Mouse (Mus musculus) adrenal gland, postnatal 36 days (tissue): Measurements from ENCODE around the gene Mrfap1. TPM values are rescaled to one million over a fixed set of nuclear protein-coding genes. Genes with fewer than 3 reads are reported as not detected.

Experiments used
- DNase-seq, 2 experiments: peaks; one replicate each; pipeline ENCODE4 v3.0.0; 2021; ENCODE audit warnings: mixed read lengths in 1 of 2
- long read RNA-seq, 2 experiments: library from polyadenylated mRNA; stranded (forward); transcript quantifications; one replicate each; pipeline ENCODE4 v2.0.0; 2021; ENCODE audit warnings: borderline sequencing depth in 2 of 2
- total RNA-seq, 2 experiments: library from RNA; stranded (reverse); gene quantifications; 2 replicates each; pipeline ENCODE4 v1.2.3; 2021

The Mrfap1 gene
- 100 to 1,000 TPM; 671 to 795 TPM for total RNA-seq
- long read RNA-seq, experiment 1, transcript Mrfap1-201 (2 exons, 1,648 nt) = major isoform, 849 of 893 reads
- long read RNA-seq, experiment 1, partial matches to known transcripts = 0 of 893 reads
- long read RNA-seq, experiment 1, other reads (novel, unspliced or antisense) = 44 of 893 reads
- long read RNA-seq, experiment 2, transcript Mrfap1-201 (2 exons, 1,648 nt) = major isoform, 283 of 308 reads
- long read RNA-seq, experiment 2, partial matches to known transcripts = 0 of 308 reads
- long read RNA-seq, experiment 2, other reads (novel, unspliced or antisense) = 25 of 308 reads

DNA sequence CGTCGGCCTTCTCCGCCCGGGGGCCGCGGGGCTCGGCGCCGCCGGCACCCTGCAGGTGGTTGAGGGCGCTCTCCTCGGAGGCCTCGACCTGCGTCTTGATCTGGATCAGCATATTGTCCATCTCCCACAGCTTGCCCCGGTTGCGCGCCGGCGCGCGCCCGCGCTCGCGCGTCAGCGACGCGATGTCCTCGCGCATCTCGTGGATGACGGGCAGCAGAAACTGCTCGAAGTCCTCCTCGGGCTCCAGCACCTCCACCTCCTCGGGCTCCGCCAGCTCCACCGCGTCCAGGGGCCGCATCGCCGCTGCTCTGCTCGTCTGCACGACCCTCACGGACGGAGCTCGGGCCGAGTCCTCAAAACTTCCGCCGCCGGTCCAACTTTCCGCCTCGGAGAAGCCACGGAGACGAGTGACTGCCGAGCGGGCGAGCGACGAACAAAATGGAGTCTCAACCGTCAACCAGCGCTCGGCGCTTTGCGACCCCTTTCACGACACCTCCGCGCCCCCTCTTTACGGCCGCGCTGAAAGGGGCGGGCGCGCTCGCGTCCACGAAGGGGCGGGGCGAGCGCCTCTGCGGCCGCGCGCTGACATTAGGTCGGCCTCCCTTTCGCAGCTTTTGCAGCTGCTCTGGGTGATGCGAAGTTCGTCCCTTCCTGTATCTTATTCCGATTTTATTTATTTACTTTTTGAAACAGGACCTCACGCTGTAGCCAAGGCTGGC, at the start of gene Mrfap1:
Gene Mrfap1, minus strand, starts transcription at position 477 of the 719 bp plus-strand sequence.
- peak; percentile 94 to 96 for DNase-seq

DNA sequence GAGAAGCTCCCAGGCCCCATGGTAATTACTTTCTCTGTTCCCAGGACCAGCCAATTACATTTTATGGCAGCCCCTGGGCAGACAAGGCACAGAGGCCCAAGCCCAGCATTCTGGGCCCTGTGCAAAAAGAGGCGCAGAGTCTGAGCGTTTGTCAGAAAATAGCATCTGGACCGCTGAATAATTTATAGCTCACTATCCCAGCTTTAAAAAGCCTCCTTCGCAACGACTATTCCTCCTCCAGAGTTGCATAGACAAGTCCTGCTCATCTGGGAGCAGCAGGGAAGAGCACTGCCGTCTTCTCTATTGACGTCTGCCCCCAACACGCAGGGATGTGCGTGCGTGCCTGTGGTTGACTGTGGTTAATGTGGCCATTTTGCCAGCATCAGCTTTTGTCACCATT, 47.9 kb upstream of the Mrfap1 start:
- no peak for DNase-seq

DNA sequence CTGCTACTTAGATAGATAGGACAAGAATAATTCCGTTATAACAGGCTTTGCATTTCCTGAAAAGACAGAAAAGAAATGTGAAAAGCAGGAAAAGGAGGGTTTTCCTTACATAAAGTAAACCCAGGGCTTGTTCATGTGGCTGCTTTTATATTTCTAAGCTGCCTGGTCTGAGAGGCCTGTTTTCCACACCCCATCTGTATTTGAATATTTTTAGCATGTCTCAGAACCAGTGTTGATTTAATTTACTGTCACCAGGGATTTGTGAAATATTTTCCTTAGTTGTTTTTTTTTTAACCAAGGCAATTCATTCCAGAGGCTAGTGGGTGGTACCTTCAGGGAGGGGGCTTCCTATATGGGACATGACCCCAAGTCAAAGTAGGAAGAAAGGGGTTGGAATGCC, 45.1 kb upstream of the Mrfap1 start:
- DNase-seq = no peak

DNA sequence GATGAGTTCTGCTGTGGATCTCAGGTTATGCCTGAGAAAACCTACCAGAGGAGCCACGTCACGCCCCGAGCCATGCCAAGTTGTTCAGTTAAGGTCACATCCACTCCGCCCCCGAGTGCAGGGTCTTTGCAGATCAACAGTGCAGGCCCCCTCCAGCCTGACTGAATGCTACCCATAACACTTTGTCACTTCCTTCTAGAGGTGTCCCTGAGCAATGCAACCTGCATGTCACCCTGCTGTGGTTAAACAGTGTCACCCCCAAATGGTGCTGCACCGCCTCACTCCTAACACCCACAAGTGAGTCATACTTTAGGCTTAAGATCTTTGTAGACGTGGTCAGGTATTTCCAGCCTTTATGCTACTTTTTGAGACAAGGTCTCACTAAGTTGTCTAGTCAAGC, 43.5 kb upstream of the Mrfap1 start:
- DNase-seq = no peak

DNA sequence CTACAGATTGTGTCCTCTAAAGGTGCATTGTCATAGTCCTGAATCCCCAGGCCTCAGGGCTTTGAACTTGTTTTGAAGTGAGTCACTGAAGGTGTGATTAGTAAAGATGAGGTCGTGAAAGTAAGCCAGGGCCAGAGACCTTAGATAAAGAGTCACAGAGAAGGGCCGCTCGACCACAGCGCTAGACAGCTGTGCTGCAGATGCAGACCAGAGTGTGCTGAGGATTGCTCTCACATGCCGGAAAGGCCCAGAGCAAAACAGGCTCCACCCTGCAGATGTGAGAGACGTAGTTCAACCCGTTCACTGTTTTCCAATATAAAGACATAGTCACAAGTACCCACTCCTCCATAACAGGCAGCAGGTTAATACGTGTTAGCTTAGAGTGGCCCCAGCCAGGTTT, 43.0 kb upstream of the Mrfap1 start:
- no peak for DNase-seq

DNA sequence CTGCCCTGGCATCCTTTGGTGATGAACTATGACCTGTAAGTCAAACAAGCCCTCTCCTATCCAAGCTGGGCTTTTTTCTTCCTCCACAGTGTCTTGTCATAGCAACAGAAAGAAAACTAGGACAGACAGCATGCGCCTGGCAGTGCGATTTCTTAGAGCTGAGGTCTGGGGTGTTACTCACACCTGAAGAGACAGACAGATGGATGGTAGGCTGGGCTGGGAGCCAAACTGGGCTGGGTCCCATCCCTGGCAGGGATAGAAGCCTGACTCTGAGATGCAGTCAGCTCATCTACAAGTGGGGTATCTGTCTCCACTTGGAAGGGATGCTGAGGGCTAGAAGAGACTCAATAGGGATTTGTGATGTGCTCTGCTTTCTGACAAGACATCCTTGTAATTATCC, 42.5 kb upstream of the Mrfap1 start:
- DNase-seq = no peak

DNA sequence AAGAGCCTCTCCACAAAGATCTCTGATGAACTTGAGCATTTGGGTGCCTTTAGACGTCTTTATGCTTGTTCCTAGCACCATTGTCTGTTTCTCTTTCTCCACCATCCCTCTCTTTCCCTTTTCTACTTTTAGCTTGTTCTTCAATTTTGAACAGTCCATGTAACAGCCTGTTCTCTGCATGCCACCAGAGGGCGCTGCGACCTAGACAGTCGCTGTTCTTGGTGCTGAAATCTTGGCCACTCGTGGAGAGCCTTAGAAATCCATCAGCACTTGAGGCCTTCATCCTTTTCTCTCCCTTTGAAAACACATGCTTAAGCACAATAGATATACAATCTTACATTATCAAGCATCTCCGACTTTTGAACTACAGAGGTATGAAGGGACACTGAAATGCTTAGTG, 39.4 kb upstream of the Mrfap1 start:
- peak; percentile 80 to 82 for DNase-seq

DNA sequence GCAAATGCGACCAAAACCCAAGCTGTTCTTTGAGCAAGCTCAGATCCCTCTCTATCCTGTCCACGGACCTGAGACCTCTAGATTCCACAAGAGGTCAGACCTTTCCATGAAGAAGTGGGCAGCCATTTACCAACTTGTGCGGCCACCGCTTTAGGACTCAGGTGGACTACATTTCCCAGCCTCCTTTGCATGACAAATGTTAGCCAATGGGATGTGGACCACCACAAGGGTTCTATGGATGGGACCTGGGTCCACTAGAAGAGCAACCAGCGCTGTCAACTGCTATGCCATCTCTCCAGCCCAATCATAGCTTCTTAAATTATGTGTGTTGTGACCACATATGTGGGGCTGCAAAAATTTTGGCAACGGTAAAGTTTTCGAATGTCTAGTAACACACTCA, 34.7 kb upstream of the Mrfap1 start:
- DNase-seq = peak; percentile 21 to 28

DNA sequence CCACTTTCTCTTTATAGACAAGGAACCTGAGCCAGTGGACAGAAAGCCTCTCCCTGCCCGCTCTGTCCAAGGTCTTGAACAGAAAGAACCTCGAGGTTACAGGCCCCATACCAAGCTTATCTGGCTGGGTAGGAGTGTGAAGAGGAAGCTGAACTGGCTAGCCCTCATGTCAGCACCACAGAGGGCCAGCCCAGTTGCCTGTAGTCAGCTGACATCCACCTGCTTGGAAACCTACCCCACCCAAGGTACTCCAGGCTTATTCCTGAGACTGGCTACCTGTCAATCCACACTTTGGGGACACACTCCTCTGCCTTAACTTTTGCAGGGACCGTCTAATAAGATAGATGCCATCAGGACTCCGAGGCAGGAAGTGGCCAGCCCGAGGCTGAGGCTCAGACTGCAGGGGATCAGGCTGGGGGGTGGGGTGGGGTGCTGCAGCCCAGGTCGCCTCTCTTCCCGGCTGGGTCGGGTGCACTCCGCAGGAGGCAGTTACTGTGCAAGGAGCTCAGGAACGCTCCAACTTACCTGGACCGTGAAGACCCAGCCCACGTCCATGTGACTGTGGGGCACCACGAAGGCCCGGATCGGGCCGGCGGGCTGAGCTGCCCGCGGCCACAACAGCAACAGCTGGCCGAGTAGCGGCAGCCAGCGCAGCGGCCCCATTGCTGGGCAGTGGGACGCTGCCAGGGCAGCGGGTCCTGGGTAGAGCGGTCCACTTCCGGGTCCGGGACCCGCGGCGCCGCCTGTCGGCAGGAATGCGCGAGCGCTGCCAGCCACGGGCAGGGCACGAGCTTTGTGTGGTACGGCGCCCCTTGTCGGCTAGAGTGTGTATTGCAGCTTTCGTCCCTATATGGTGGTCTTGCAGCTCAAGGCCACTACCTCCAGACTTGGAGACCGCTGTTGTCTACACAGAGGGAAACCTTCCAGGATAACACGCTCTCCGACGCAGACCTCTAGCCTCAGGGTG, 33.6 kb upstream of the Mrfap1 start, which contains the start of gene Man2b2:
Gene Man2b2, minus strand, starts transcription at position 741 of the 967 bp plus-strand sequence.
- DNase-seq = peak; percentile 93 to 96

DNA sequence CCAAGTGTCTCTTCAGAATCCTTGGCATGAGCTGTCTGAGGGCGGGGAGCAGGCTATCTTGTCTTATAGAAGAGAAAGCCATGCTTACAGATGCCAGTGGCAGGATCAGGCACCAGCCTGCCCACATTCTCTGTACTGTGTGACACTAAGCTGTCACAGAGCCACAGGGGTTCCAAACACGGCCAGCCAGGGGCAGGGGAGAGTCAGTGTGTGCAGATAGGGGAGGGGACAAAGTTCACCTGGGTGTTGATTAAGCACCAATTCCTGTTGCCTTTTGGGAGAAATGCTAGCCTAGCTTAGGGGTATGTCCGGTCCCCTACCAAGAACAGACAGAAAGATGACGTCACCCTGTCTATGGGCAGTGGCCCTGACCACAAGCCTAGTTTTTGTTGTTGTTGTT, 32.5 kb upstream of the Mrfap1 start:
- DNase-seq = no peak

DNA sequence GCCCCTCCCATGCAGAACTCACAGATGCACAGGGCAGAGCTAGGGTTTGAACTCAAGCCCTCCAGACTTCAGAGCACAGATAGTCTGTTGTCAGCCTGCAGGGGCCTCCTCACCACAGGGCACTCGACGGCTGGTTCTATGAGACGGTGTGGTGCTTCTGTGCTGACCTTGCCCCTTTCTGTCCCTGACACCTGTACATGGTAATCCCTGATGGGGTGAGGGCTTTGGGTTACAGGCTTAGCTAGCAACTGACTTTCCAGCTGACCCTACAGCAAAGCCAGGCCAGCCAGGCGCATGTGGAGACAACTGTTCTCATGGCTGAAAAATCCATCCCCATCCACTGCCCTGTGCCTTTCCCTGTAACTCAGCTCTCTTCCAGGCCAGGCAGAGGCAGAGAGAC, 26.3 kb upstream of the Mrfap1 start:
- DNase-seq = no peak

DNA sequence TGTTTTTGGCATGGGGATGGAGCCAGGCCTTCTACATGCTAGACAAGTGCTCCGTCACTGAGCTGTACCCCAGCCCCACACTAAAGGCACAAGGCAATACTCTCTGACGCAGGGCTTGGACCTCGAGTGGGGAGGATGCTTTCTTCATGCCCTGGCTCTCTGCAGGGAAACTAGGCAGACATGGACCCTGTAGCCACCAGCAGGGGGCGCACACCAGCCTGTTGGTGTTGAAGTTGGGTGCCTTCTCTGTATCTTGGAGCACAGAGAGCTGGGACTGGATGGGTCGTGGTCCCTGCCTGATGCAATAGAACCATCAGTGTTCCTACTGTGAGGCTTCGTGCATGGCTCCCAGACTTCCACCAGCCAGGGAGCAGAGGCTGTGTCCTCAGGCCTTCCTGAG, 23.6 kb upstream of the Mrfap1 start:
- peak; percentile 60 to 73 for DNase-seq

DNA sequence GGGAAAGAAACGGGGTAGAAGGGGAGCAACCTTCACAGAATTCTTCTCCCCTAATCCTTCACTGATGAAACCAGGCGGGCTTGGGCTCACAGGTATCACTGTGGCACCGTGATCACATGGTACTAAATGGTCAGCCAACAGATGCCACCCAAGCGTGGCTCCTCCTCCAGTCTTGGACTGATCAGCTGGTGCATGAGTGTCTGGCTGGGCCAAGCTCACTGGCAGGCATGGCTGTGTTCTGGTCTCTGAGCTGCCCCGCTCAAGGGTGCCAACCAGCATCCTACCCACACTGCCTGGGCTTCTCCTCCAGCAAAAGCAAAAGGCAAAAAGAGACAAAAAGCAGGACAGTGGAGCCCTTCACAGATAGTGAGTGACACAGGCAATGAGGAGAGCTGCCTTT, 23.2 kb upstream of the Mrfap1 start:
- DNase-seq = no peak

DNA sequence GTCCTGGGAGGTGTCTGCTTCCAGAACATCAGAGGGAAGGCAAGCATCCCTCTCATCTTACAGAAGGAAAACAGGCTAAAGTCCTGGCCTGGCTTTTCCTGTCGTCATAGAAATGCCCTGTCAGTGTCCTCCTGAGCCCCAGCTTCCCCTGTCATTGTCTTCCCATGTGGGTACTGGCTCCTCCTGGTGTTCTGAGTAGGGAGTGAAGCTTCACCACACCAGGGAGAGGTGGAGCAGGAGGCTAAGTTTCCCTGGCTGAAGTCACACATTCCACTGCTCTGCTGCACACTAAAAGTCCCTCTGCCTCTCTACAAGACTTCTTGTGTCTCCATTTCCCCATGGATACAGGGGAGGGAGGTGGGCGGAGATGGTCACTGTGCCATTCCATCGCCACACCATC, 21.2 kb upstream of the Mrfap1 start:
- no peak for DNase-seq

DNA sequence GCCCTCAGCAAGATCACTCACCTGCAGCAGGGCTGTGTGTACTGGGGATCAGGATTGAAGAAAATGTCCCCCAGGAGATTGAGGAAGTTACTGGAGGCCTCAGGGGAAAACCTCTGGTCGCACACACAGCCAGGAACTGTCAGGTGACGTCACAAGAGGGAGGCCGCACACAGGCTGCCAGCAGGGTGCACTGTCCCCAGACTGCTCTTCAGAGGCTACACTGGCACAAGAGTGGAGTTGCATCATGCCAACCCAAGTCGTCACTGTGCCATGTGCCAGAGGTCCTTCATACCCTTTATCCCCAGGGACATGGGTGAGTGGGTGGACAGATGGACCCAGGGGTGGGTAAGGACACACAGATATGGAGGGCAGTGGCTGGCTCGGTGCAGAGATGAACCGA, 18.0 kb upstream of the Mrfap1 start:
- DNase-seq = peak; percentile 26 to 49

DNA sequence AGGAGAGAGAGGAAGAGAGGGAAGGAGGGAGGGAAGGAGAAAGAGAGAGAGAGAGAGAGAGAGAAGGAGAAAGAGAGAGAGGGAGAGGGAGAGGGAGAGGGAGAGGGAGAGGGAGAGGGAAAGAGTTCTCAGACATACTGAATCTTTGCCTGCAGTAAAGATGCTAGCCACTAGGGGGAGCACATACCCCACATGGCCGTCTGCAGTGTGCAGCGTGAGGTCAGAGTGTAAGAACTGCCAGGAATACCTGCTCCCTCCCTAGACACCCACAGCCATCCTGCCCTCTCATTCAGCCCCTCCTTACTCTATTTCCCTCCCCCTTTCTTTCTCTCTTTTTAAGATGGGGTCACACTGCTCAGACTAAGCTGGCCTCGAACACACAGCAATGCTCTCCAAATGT, 14.8 kb upstream of the Mrfap1 start:
- peak; percentile 64 to 74 for DNase-seq

DNA sequence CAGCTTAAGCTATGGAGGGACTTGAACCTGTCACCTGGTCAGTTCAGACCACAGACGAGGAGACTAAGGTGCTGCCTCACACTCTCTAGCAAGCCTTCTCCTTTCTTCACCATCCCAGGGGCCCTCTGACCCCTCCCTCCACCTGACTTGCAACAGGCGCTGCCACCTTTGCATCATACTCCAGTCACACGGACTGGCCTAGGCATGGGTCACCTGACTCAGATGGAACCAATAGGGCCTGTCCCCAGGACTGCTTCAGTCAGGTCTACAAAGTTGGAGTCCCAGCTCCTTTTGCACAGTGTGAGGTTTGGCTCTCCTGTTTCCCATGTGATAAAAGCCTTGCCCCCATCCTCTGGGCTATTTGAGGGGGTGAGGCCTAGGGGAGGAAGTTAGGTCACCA, 14.1 kb upstream of the Mrfap1 start:
- no peak for DNase-seq

DNA sequence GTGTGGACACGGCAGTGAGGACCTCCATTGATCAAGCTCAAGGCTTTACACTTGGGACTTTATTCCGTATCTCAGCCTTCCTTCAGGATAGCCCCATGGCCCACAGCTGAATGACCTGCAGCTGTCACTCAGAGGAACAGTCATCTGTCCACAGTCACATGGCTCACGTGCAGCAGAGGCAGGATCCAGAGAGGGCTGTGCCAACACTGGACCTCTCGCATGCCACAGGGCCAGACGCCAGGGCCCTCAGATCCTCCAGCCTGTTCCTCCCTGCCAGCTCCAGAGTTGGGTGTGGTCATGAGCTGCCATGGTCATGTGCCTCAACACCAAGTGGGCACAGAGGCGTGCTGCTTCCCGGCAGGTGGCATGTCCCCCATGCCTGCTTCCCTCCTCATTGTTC, 12.6 kb upstream of the Mrfap1 start:
- no peak for DNase-seq

DNA sequence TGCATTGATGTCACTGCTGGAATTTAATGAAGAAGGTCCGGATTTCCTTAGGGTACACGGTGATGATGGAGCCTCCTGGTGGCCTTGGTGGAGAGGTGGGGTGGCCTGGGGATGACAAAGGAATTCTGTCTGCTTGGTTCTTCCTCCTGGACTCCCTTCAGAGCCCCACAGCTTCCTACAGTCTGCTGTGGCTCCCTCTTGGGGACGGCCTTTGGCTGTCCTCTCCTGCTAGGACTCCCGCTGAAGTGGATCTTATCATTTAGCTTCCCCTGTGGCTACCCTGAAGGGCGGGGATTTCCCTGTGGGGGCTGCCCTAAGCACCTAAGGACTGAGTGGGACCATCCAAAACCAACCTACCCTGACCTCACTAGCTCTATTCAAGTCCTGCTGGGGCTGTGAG, 10.5 kb upstream of the Mrfap1 start:
- DNase-seq = no peak

DNA sequence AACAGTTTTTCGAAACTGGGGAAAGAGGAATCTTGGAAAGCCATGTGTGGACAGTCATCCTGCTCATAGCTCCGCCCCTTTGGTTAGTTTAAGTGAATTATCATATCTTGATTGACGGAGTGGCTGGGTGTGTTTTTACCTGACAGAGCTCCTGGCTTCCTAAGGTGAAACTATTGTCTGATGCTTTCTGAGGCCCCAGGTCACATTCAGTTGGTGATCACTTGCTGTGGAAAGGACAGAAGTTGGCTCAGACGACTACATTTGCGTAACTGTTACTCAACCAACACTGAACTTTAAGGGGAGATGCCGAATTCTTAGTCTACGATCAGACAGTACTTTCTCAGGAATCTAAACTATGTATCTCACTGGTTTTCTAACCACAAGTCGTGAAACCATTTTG, 719 bp upstream of the Mrfap1 start:
- no peak for DNase-seq

DNA sequence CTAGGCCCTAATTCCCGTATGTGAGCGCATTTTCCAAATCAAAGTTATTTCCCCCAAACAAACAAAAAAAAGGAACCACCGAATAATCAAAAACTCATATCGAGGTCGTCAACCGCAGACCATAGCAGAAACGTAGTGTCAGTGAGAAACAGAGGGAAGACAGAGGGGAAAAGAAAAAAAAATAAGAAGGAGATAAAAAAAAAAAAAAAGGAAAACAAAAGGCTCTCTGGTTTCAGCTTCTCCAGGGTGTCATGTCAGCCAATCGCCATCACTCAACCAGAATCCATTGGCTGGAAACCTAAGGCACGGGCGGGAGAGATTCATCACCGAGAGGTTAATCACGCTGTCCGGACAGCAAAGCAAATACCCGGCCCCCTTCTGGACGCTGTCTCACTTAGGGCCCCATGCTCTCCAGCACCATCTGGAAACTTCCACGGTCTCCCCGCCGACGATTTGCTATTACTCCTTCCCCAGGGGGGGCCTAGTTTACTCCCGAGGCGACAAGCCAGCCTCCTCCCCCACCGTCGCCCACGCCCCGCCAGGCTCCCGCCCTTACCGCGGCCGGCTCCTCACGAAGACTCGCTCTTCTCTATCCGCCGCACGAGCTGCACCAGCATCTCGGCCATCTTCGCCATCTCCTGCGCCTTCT, 801 bp downstream of the Mrfap1 start:
- peak; percentile 76 to 80 for DNase-seq

DNA sequence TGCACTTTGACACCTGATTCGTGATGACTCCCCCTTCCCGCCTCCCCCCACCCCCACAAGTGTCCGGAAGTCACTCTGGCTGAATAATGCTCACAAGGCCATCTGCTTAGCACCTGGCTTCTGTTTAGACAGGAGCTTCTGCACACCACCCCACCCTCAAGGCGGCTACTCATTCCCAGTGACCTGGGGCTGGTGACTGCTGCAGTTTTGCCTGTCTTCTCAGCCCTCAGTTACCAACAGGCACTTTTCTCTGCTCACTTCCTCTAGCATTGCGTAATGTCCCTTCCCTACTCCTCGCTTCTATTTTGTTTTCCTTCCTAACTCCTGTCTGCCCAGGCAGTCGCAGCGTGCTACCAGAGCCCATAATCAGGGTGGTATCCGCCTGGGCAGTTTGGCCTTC, 4.7 kb downstream of the Mrfap1 start:
- DNase-seq = no peak
